Mouse (Mus musculus): ENCODE data around the gene Esp8. TPM values are rescaled to one million over a fixed set of nuclear protein-coding genes. Genes with fewer than 3 reads are reported as not detected.

Esp8 gene
- polyA plus RNA-seq (2012; ENCODE audit: low replicate concordance) = not detected in 2 replicates

GRCm38 (mm10) chr17:40519818-40520217 is at the start of gene Esp8:
Esp8 (plus strand) TSS chr17:40520022.

DNA sequence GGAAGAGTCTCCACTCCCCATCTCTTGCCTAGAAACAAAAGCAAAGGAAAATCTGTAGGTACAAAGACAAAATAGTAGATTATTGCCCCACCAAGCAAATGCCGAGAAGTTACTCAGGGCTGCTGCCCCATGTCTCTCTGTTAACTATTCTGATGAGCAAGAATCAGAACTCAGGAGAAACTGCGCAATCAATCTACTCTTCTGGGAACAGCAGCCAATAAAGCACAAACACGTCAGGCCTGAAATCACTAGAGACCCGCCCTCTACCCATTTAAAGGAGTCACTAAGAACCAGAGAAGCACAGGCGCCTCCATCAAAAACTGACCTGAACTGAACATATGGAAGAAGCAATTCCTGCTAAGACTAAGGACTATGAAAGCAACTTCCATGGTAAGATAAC is 41.4 kb downstream of the Esp8 start, which contains the start of gene Esp6:
Gene Esp6 (plus strand): TSS at position 301 of the 400 bp plus-strand sequence.

Other genes starting within 250 kb of the Esp8 start
- not detected in 2 replicates for gene Crisp1, start 200.8 kb upstream of the Esp8 start, polyA plus RNA-seq (2012; ENCODE audit: low replicate concordance)
- not detected in 2 replicates for gene Esp6, start 41.5 kb downstream of the Esp8 start, polyA plus RNA-seq (2012; ENCODE audit: low replicate concordance)
- gene Esp4, start 78.6 kb downstream of the Esp8 start, polyA plus RNA-seq (2012; ENCODE audit: low replicate concordance) = not detected in 2 replicates
- not detected in 2 replicates for gene Esp3, start 112.1 kb downstream of the Esp8 start, polyA plus RNA-seq (2012; ENCODE audit: low replicate concordance)
- gene Esp1, start 207.1 kb downstream of the Esp8 start, polyA plus RNA-seq (2012; ENCODE audit: low replicate concordance) = not detected in 2 replicates